Mouse (Mus musculus) spleen, adult 2 months (tissue): ENCODE data around the gene Kif1c. TPM values are rescaled to one million over a fixed set of nuclear protein-coding genes. Genes with fewer than 3 reads are reported as not detected.

ENCODE experiments used
- DNase-seq, 2 experiments: peaks; one replicate each; pipeline versions ENCODE4 v3.0.0 to v3.0.0-alpha.2; 2012 to 2021; ENCODE audit warnings: low spot score in 2 of 2, low read depth in 1 of 2
- H3K27ac ChIP-seq: fragments of 200-500 bp; 2 replicates; pipeline ENCODE4 v1.5.1; 2012; ENCODE audit warnings: low read length, inconsistent platforms; ENCODE audit not compliant: insufficient read depth
- H3K27me3 ChIP-seq: fragments of 200-500 bp; 2 replicates; pipeline ENCODE4 v1.6.1; 2012; ENCODE audit warnings: mild to moderate bottlenecking, moderate library complexity, low read length, inconsistent platforms; ENCODE audit not compliant: control insufficient read depth, insufficient read depth
- H3K36me3 ChIP-seq: fragments of 200-500 bp; 2 replicates; pipeline ENCODE4 v1.6.1; 2012; ENCODE audit warnings: mild to moderate bottlenecking, low read length, inconsistent platforms; ENCODE audit not compliant: control insufficient read depth, insufficient read depth
- H3K4me1 ChIP-seq: fragments of 200-500 bp; 2 replicates; pipeline ENCODE4 v1.6.1; 2011; ENCODE audit warnings: inconsistent platforms; ENCODE audit not compliant: control insufficient read depth, insufficient read depth, insufficient read length
- H3K4me3 ChIP-seq: fragments of 200-500 bp; 2 replicates; pipeline ENCODE4 v1.5.1; 2011; ENCODE audit warnings: mild to moderate bottlenecking, inconsistent platforms; ENCODE audit not compliant: insufficient read depth, insufficient read length; ENCODE audit errors: extremely low read depth
- CTCF ChIP-seq: fragments of 200-500 bp; IDR thresholded peaks from 2 replicates; pipeline ENCODE4 v1.5.1; 2011; ENCODE audit warnings: mild to moderate bottlenecking, inconsistent platforms; ENCODE audit not compliant: insufficient read depth, insufficient read length, insufficient replicate concordance; ENCODE audit errors: extremely low read depth
- POLR2A ChIP-seq: fragments of 200-500 bp; IDR thresholded peaks from 2 replicates; pipeline ENCODE4 v1.6.1; 2011; ENCODE audit warnings: low read depth, low read length, inconsistent platforms
- WGBS: fragments of 180-500 bp; shearing (Covaris S2); methylation state at CpG from one replicate; pipeline ENCODE4 v1.1.7; 2018; 5-methylcytosine and 5-hydroxymethylcytosine counted together
- polyA plus RNA-seq: library from polyadenylated mRNA; depleted of rRNA; stranded (reverse); fragments of >200 nt; gene quantifications from 2 replicates; pipeline ENCODE4 v1.2.3, GENCODE M21; 2012

Kif1c gene
- polyA plus RNA-seq, 1 experiment, result 17.5 TPM

DNA sequence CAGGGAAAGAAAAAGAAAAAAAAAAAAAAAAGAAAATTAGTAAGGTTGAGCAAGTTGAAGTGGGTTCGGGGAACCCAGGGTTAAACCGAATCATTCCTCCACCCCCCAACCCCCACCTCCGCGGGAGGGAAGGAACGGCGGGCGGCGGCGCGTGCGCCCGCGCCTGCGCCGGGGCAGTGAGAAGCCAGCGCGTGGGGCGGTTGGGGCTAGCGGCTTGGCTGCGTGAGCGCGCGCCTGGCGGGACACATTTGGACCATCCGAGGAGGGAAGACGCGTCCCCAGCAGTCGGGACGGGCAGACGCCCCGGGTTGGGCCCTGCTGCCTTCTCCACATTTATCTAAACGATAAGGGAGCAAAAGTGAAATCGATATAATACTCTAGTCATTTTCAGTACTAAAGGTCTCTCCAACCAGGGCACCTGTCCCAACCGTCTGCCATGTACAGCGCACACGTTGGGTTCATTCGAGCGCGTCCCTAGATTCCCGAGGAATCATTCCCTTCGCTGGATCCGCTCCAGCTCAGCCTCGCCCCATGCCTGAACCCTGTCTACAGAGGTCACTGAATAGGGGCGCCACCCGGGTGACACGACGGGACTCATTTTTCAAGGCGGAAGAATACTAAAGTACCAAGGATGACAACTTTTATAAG, 45.3 kb upstream of the Kif1c start:
- peak overlapping the region; percentile 97 for H3K27ac ChIP-seq
- peaks cover 32% of the 10 kb centered on the region for H3K36me3 ChIP-seq
- WGBS, result under 1% methylated on average over 48 of the region's 48 CpGs
- H3K27me3 ChIP-seq, result no peaks in the 10 kb centered on the region
- peak overlapping the region; percentile 74 for H3K4me3 ChIP-seq
- TF ChIP-seq CTCF (no peak), POLR2A (peak; percentile 91)
- peaks cover 28% of the 10 kb centered on the region; the same call in 1 of the 2 replicates for H3K4me1 ChIP-seq
- peak; percentile 76 for DNase-seq

DNA sequence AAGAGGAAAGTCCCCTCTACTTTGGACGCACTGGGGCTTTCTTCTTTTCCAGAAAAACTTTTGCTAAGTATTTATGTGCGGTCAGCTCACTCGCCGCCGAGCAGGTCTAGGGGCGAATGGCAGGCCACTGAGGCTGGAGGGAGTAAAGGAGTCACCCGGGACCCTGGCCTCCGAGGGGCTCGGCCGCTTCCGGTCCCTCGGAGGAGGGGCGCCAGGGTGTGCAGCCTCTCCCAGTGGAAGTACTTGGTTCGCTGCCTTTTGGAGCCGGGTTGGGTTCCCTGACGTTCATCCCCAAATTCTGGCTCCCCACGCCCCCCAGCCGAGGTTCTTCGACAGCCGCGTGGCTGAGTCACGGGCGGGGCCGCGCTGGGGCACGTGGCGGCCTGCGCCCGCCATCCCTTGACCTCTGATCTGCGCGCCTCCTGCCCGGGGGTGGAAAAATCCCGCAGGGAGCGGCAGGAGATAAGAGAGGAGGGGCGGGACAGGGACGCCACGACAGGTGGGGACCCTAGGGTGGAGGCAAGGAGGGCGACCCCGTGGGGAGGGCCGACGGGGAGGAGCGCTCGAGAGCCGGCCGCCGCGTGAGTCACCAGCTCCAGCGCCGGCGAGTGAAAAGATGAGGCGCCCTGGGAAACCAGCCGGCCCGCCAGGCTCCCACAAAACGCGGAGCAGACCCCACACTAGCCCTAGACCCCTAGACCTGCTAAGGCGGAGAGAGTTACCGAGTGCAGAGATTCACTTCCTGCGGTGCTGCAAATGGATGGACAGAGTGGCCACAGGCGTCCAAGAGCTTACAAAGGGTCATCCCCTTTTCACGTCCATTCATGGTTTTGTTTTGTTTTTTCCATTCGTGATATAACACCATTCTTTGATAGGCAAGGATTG, 44.5 kb upstream of the Kif1c start:
- WGBS, result 4% methylated on average over 60 of the region's 61 CpGs
- H3K4me3 ChIP-seq, result peak overlapping the region; percentile 74
- H3K27me3 ChIP-seq, result no peaks in the 10 kb centered on the region
- peak in 1 of 2 experiments; percentile 49 for DNase-seq
- no peak for TF ChIP-seq CTCF
- TF ChIP-seq POLR2A, result no peak
- H3K4me1 ChIP-seq, result peaks cover 25% of the 10 kb centered on the region; the same call in 1 of the 2 replicates
- H3K36me3 ChIP-seq, result peaks cover 28% of the 10 kb centered on the region
- peak overlapping the region; percentile 97 for H3K27ac ChIP-seq

GRCm38 (mm10) chr11:70656456-70656927, 43.9 kb upstream of the Kif1c start:
- Histone ChIP-seq H3K4me3 (peak overlapping the region; percentile 74; the same call in 1 of the 2 replicates), H3K36me3 (peaks cover 22% of the 10 kb centered on the region), H3K27me3 (no peaks in the 10 kb centered on the region), H3K27ac (peak overlapping the region; percentile 97), H3K4me1 (peaks cover 22% of the 10 kb centered on the region; the same call in 1 of the 2 replicates)
- TF ChIP-seq CTCF (no peak), POLR2A (no peak)
- 54% methylated on average over 16 of the region's 16 CpGs for WGBS
- no peak for DNase-seq

GRCm38 (mm10) chr11:70656964-70657363, 43.4 kb upstream of the Kif1c start, which contains the start of gene Eno3:
Eno3 (plus strand) TSS chr11:70657202.
- Histone ChIP-seq H3K27ac (peak within 1 kb of the TSS; percentile 97), H3K27me3 (no peaks in the 10 kb centered on the region), H3K36me3 (peaks cover 18% of the 10 kb centered on the region), H3K4me3 (peak within 1 kb of the TSS; percentile 74), H3K4me1 (peaks cover 22% of the 10 kb centered on the region; the same call in 1 of the 2 replicates)
- WGBS, result 49% methylated on average over 3 of the region's 3 CpGs
- TF ChIP-seq POLR2A (no peak), CTCF (no peak)
- no peak for DNase-seq

DNA sequence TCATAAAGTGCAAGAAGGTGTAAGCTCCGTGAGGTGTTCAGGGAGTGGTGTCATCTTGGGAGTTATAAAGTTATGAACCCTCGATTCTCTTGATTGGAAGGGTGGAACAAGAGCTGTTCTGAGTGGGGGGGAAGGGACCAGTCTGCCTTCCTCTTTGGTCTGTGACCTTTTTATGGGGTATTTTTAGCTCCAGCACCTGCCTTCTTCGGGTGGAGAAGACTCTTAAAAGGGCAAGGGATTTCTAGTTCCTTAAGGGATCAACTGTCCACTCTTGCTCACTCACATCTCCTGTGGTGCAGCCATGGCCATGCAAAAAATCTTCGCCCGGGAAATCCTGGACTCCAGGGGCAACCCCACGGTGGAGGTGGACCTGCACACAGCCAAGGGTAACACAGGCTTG, 42.8 kb upstream of the Kif1c start:
- TF ChIP-seq POLR2A (no peak), CTCF (no peak)
- peaks cover 22% of the 10 kb centered on the region; the same call in 1 of the 2 replicates for H3K4me1 ChIP-seq
- 48% methylated on average over 6 of the region's 6 CpGs for WGBS
- peaks cover 14% of the 10 kb centered on the region for H3K36me3 ChIP-seq
- no peaks in the 10 kb centered on the region for H3K27me3 ChIP-seq
- H3K27ac ChIP-seq, result no peak overlapping the region
- DNase-seq, result no peak
- no peak overlapping the region for H3K4me3 ChIP-seq

GRCm38 (mm10) chr11:70657991-70658390, 42.4 kb upstream of the Kif1c start:
- 84% methylated on average over 9 of the region's 9 CpGs for WGBS
- TF ChIP-seq POLR2A, result no peak
- TF ChIP-seq CTCF, result no peak
- Histone ChIP-seq H3K36me3 (peaks cover 14% of the 10 kb centered on the region), H3K4me3 (no peak overlapping the region), H3K4me1 (peaks cover 22% of the 10 kb centered on the region; the same call in 1 of the 2 replicates), H3K27ac (no peak overlapping the region), H3K27me3 (no peaks in the 10 kb centered on the region)
- DNase-seq, result no peak
